Mouse (Mus musculus): Measurements from ENCODE around the gene Dab2. TPM values are rescaled to one million over a fixed set of nuclear protein-coding genes. Genes with fewer than 3 reads are reported as not detected.
A peak's percentile ranks its signal among the peaks of the same experiment; 100 is the strongest.

The Dab2 gene
- 65.9 and 66.0 TPM in 2 replicates for polyA plus RNA-seq (2014; fragmentation: Nextera tagmentation; extraction: Ambion mirVana)

- Histone ChIP-seq H3K36me3 (ENCODE audit: control insufficient read depth, insufficient read depth, low read length) (no peaks in the 10 kb centered on the region), H3K4me1 (ENCODE audit: control insufficient read depth, insufficient read depth, low read length) (no peaks in the 10 kb centered on the region), H3K27me3 (ENCODE audit: control insufficient read depth, insufficient read depth, low read length) (no peaks in the 10 kb centered on the region), H3K9me3 (ENCODE audit: control insufficient read depth, low read depth, low read length) (no peaks in the 10 kb centered on the region), H3K27ac (ENCODE audit: low read length) (no peak within 1 kb of the TSS), H3K9ac (replicated peaks; ENCODE audit: low read depth, low read length) (no peak within 1 kb of the TSS), H3K4me2 (replicated peaks; ENCODE audit: low read depth, low read length) (no peak within 1 kb of the TSS), H3K4me3 (ENCODE audit: low read depth, low read length) (no peak within 1 kb of the TSS)
- WGBS: 95% methylated on average over 3 of the region's 3 CpGs
- ATAC-seq (ENCODE audit: insufficient number of reproducible peaks, insufficient read depth, low FRiP score, low read depth): no peak
These were observed at the start of gene Dab2 for GRCm38 (mm10) chr15:6299554-6299953. Gene Dab2 (plus strand): TSS chr15:6299788.

- H3K4me2 ChIP-seq (replicated peaks; ENCODE audit: low read depth, low read length): no peak overlapping the region
- no peak overlapping the region for H3K27ac ChIP-seq (ENCODE audit: low read length)
- no peaks in the 10 kb centered on the region for H3K27me3 ChIP-seq (ENCODE audit: control insufficient read depth, insufficient read depth, low read length)
- ATAC-seq (ENCODE audit: insufficient number of reproducible peaks, insufficient read depth, low FRiP score, low read depth): no peak
- WGBS: 85% methylated on average over 2 of the region's 2 CpGs
- no peak overlapping the region for H3K4me3 ChIP-seq (ENCODE audit: low read depth, low read length)
- no peaks in the 10 kb centered on the region for H3K36me3 ChIP-seq (ENCODE audit: control insufficient read depth, insufficient read depth, low read length)
- no peaks in the 10 kb centered on the region for H3K4me1 ChIP-seq (ENCODE audit: control insufficient read depth, insufficient read depth, low read length)
- no peaks in the 10 kb centered on the region for H3K9me3 ChIP-seq (ENCODE audit: control insufficient read depth, low read depth, low read length)
- no peak overlapping the region for H3K9ac ChIP-seq (replicated peaks; ENCODE audit: low read depth, low read length)
These were observed 46.1 kb upstream of the Dab2 start for GRCm38 (mm10) chr15:6253471-6253870.

- Histone ChIP-seq H3K4me2 (replicated peaks; ENCODE audit: low read depth, low read length) (no peak overlapping the region), H3K9ac (replicated peaks; ENCODE audit: low read depth, low read length) (no peak overlapping the region), H3K27me3 (ENCODE audit: control insufficient read depth, insufficient read depth, low read length) (no peaks in the 10 kb centered on the region), H3K27ac (ENCODE audit: low read length) (no peak overlapping the region), H3K4me1 (ENCODE audit: control insufficient read depth, insufficient read depth, low read length) (no peaks in the 10 kb centered on the region), H3K9me3 (ENCODE audit: control insufficient read depth, low read depth, low read length) (no peaks in the 10 kb centered on the region), H3K4me3 (ENCODE audit: low read depth, low read length) (no peak overlapping the region), H3K36me3 (ENCODE audit: control insufficient read depth, insufficient read depth, low read length) (no peaks in the 10 kb centered on the region)
- WGBS: 89% methylated on average over 2 of the region's 2 CpGs
- ATAC-seq (ENCODE audit: insufficient number of reproducible peaks, insufficient read depth, low FRiP score, low read depth): no peak
These were observed 45.2 kb upstream of the Dab2 start for GRCm38 (mm10) chr15:6254383-6254782.

- H3K27ac ChIP-seq (ENCODE audit: low read length): no peak overlapping the region
- no peak for ATAC-seq (ENCODE audit: insufficient number of reproducible peaks, insufficient read depth, low FRiP score, low read depth)
- H3K4me3 ChIP-seq (ENCODE audit: low read depth, low read length): no peak overlapping the region
- no peaks in the 10 kb centered on the region for H3K27me3 ChIP-seq (ENCODE audit: control insufficient read depth, insufficient read depth, low read length)
- H3K4me2 ChIP-seq (replicated peaks; ENCODE audit: low read depth, low read length): no peak overlapping the region
- no peaks in the 10 kb centered on the region for H3K36me3 ChIP-seq (ENCODE audit: control insufficient read depth, insufficient read depth, low read length)
- no peak overlapping the region for H3K9ac ChIP-seq (replicated peaks; ENCODE audit: low read depth, low read length)
- peaks cover 11% of the 10 kb centered on the region; the same call in 1 of the 2 replicates for H3K4me1 ChIP-seq (ENCODE audit: control insufficient read depth, insufficient read depth, low read length)
- 80% methylated on average over 2 of the region's 2 CpGs for WGBS
- H3K9me3 ChIP-seq (ENCODE audit: control insufficient read depth, low read depth, low read length): no peaks in the 10 kb centered on the region
These were observed 42.5 kb upstream of the Dab2 start for GRCm38 (mm10) chr15:6257049-6257448.

- WGBS: 15% methylated on average over 3 of the region's 3 CpGs
- ATAC-seq (ENCODE audit: insufficient number of reproducible peaks, insufficient read depth, low FRiP score, low read depth): peak; percentile 53; the same call in 1 of the 2 replicates
- Histone ChIP-seq H3K27me3 (ENCODE audit: control insufficient read depth, insufficient read depth, low read length) (no peaks in the 10 kb centered on the region), H3K4me3 (ENCODE audit: low read depth, low read length) (no peak overlapping the region), H3K36me3 (ENCODE audit: control insufficient read depth, insufficient read depth, low read length) (no peaks in the 10 kb centered on the region), H3K27ac (ENCODE audit: low read length) (peak overlapping the region; percentile 29; the same call in 1 of the 2 replicates), H3K4me1 (ENCODE audit: control insufficient read depth, insufficient read depth, low read length) (peaks cover 11% of the 10 kb centered on the region; the same call in 1 of the 2 replicates), H3K9ac (replicated peaks; ENCODE audit: low read depth, low read length) (no peak overlapping the region), H3K4me2 (replicated peaks; ENCODE audit: low read depth, low read length) (no peak overlapping the region), H3K9me3 (ENCODE audit: control insufficient read depth, low read depth, low read length) (no peaks in the 10 kb centered on the region)
These were observed 39.4 kb upstream of the Dab2 start for GRCm38 (mm10) chr15:6259957-6260740.

- no peak overlapping the region for H3K4me2 ChIP-seq (replicated peaks; ENCODE audit: low read depth, low read length)
These were observed 38.7 kb upstream of the Dab2 start for GRCm38 (mm10) chr15:6260741-6261430.

GRCm38 (mm10) chr15:6267147-6267758, 32.3 kb upstream of the Dab2 start:
- H3K27me3 ChIP-seq (ENCODE audit: control insufficient read depth, insufficient read depth, low read length): no peaks in the 10 kb centered on the region
- no peak; the same call in 1 of the 2 replicates for ATAC-seq (ENCODE audit: insufficient number of reproducible peaks, insufficient read depth, low FRiP score, low read depth)
- H3K9ac ChIP-seq (replicated peaks; ENCODE audit: low read depth, low read length): no peak overlapping the region
- H3K4me2 ChIP-seq (replicated peaks; ENCODE audit: low read depth, low read length): no peak overlapping the region
- H3K9me3 ChIP-seq (ENCODE audit: control insufficient read depth, low read depth, low read length): no peaks in the 10 kb centered on the region
- no peaks in the 10 kb centered on the region for H3K36me3 ChIP-seq (ENCODE audit: control insufficient read depth, insufficient read depth, low read length)
- WGBS: 38% methylated on average over 3 of the region's 3 CpGs
- no peak overlapping the region for H3K4me3 ChIP-seq (ENCODE audit: low read depth, low read length)
- H3K4me1 ChIP-seq (ENCODE audit: control insufficient read depth, insufficient read depth, low read length): peaks cover 3% of the 10 kb centered on the region; the same call in 1 of the 2 replicates
- H3K27ac ChIP-seq (ENCODE audit: low read length): peak overlapping the region; percentile 27; the same call in 1 of the 2 replicates

More at GRCm38 (mm10) chr15:6260741-6261430, 38.7 kb upstream of the Dab2 start:
- Histone ChIP-seq H3K4me1 (ENCODE audit: control insufficient read depth, insufficient read depth, low read length) (peaks cover 11% of the 10 kb centered on the region; the same call in 1 of the 2 replicates), H3K27me3 (ENCODE audit: control insufficient read depth, insufficient read depth, low read length) (no peaks in the 10 kb centered on the region), H3K4me3 (ENCODE audit: low read depth, low read length) (no peak overlapping the region), H3K9ac (replicated peaks; ENCODE audit: low read depth, low read length) (no peak overlapping the region), H3K9me3 (ENCODE audit: control insufficient read depth, low read depth, low read length) (no peaks in the 10 kb centered on the region), H3K36me3 (ENCODE audit: control insufficient read depth, insufficient read depth, low read length) (no peaks in the 10 kb centered on the region), H3K27ac (ENCODE audit: low read length) (peak overlapping the region; percentile 29; the same call in 1 of the 2 replicates)
- ATAC-seq (ENCODE audit: insufficient number of reproducible peaks, insufficient read depth, low FRiP score, low read depth): no peak
- 35% methylated on average over 6 of the region's 6 CpGs for WGBS
